Mouse (Mus musculus) olfactory bulb, adult 2 months (tissue): ENCODE results near the gene 1110008L16Rik.

ENCODE experiments used
- CTCF ChIP-seq: fragments of 200-500 bp; IDR thresholded peaks from 2 replicates; pipeline ENCODE4 v1.5.1; 2012; ENCODE audit warnings: low read depth, mild to moderate bottlenecking, low read length, moderate library complexity; ENCODE audit not compliant: insufficient read depth
- POLR2A ChIP-seq: fragments of 200-500 bp; IDR thresholded peaks from 2 replicates; pipeline ENCODE4 v1.6.1; 2012; ENCODE audit warnings: mild to moderate bottlenecking, low read depth, low read length, moderate library complexity; ENCODE audit not compliant: insufficient read depth

GRCm38 (mm10) chr12:55376956-55377609, 77.7 kb downstream of the 1110008L16Rik start:
- no peak for TF ChIP-seq POLR2A
- TF ChIP-seq CTCF: no peak
